Mouse (Mus musculus) neural tube, embryonic 12.5 days (tissue): ENCODE measurements at regions not wholly inside any gene's neighbourhood (a gene's known extent, or its start where the extent isn't known, plus 50 kb on each side); places are given as distances from the start of the nearest gene placed in this dataset.

ENCODE experiments used
- ATAC-seq: fragments of 200-750 bp; cut with Nextera tagmentation; 2 replicates; pipeline ENCODE4 v1.8.0; 2017; ENCODE audit warnings: low read depth, mild to moderate bottlenecking, moderate TSS enrichment, moderate library complexity; ENCODE audit not compliant: low FRiP score
- H3K27ac ChIP-seq: fragments of 300-500 bp; sonication (generic); 2 replicates; pipeline ENCODE4 v1.5.1; 2016
- H3K27me3 ChIP-seq: fragments of 300-500 bp; sonication (generic); replicated peaks from 2 replicates; pipeline ENCODE4 v1.6.1; 2016; ENCODE audit warnings: mild to moderate bottlenecking
- H3K36me3 ChIP-seq: fragments of 300-500 bp; sonication (generic); 2 replicates; pipeline ENCODE4 v1.6.1; 2016; ENCODE audit warnings: mild to moderate bottlenecking
- H3K4me1 ChIP-seq: fragments of 300-500 bp; sonication (generic); 2 replicates; pipeline ENCODE4 v1.6.1; 2016
- H3K4me2 ChIP-seq: fragments of 300-500 bp; sonication (generic); replicated peaks from 2 replicates; pipeline ENCODE4 v1.6.1; 2016; ENCODE audit warnings: mild to moderate bottlenecking
- H3K4me3 ChIP-seq: fragments of 300-500 bp; sonication (generic); 2 replicates; pipeline ENCODE4 v1.5.1; 2016
- H3K9ac ChIP-seq: fragments of 300-500 bp; sonication (generic); 2 replicates; pipeline ENCODE4 v1.6.1; 2016; ENCODE audit warnings: mild to moderate bottlenecking
- H3K9me3 ChIP-seq: fragments of 300-500 bp; sonication (generic); 2 replicates; pipeline ENCODE4 v1.6.1; 2016; ENCODE audit warnings: mild to moderate bottlenecking
- WGBS: fragments of 180-500 bp; shearing (Covaris S2); methylation state at CpG from one replicate; pipeline ENCODE4 v1.1.7; 2016; 5-methylcytosine and 5-hydroxymethylcytosine counted together

DNA sequence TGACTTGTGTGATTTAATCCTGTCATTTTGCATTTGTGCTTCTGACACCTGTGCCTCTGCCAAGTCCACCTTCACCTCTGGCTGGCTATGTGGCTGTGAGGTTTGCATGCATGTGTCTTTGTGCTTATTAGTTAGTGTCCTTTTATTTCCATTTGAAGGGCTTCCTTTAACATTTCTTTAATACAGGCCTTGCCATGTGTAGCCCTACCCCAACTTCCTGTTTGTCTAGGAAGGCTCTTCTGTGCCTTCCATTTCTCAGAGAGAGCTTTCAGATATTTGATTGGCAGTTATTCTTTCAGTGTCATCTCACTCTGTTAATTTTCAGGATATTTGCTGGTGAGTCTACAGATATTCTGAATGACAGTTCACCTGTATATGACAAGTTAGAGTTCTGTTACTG, 1302.0 kb upstream of the A1bg start:
- Histone ChIP-seq H3K9me3 (no peaks in the 10 kb centered on the region), H3K4me1 (no peaks in the 10 kb centered on the region), H3K27ac (no peak overlapping the region), H3K4me2 (no peak overlapping the region), H3K9ac (no peak overlapping the region), H3K36me3 (no peaks in the 10 kb centered on the region), H3K4me3 (no peak overlapping the region), H3K27me3 (no peaks in the 10 kb centered on the region)
- ATAC-seq = no peak

DNA sequence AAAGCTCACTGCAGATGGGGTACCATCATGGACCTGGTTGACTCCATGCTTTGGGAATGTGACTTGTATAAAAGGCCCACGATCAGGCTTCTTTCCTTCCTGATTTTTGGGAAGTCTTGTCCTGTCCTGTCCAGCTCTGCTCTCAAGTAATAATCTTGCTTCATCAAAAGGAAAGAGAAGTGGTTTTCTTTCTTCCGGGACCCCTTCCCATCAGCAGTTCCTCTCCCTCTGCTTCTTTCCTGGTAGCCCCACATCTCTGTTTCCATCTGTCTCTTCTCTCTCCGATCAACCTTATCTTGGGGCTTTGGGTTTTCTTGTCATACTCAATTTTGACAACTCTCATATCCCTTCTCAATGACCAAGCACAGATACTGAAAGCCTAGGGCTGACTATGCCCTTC, 1301.4 kb upstream of the A1bg start:
- H3K27me3 ChIP-seq = no peaks in the 10 kb centered on the region
- ATAC-seq = no peak
- no peak overlapping the region for H3K4me3 ChIP-seq
- H3K4me1 ChIP-seq = no peaks in the 10 kb centered on the region
- H3K4me2 ChIP-seq = no peak overlapping the region
- H3K27ac ChIP-seq = no peak overlapping the region
- H3K9me3 ChIP-seq = no peaks in the 10 kb centered on the region
- WGBS = 95% methylated on average over 3 of the region's 3 CpGs
- no peak overlapping the region for H3K9ac ChIP-seq
- no peaks in the 10 kb centered on the region for H3K36me3 ChIP-seq

- WGBS = 85% methylated on average over 6 of the region's 6 CpGs
These were observed 1300.5 kb upstream of the A1bg start for GRCm38 (mm10) chr15:62223156-62223840.

GRCm38 (mm10) chr15:62222731-62223130, 1299.9 kb upstream of the A1bg start:
- Histone ChIP-seq H3K4me1 (no peaks in the 10 kb centered on the region), H3K4me2 (no peak overlapping the region), H3K27me3 (no peaks in the 10 kb centered on the region), H3K36me3 (no peaks in the 10 kb centered on the region), H3K9me3 (no peaks in the 10 kb centered on the region), H3K9ac (no peak overlapping the region), H3K4me3 (no peak overlapping the region), H3K27ac (no peak overlapping the region)
- 88% methylated on average over 5 of the region's 5 CpGs for WGBS
- ATAC-seq = no peak

More at GRCm38 (mm10) chr15:62223156-62223840, 1300.5 kb upstream of the A1bg start:
- Histone ChIP-seq H3K4me1 (no peaks in the 10 kb centered on the region), H3K9me3 (no peaks in the 10 kb centered on the region), H3K9ac (no peak overlapping the region), H3K27me3 (no peaks in the 10 kb centered on the region), H3K36me3 (no peaks in the 10 kb centered on the region), H3K4me2 (no peak overlapping the region), H3K4me3 (no peak overlapping the region), H3K27ac (no peak overlapping the region)
- ATAC-seq = no peak

GRCm38 (mm10) chr15:62222201-62222600, 1299.4 kb upstream of the A1bg start:
- Histone ChIP-seq H3K9me3 (no peaks in the 10 kb centered on the region), H3K4me2 (no peak overlapping the region), H3K27ac (no peak overlapping the region), H3K4me3 (no peak overlapping the region), H3K36me3 (no peaks in the 10 kb centered on the region), H3K9ac (no peak overlapping the region), H3K4me1 (no peaks in the 10 kb centered on the region), H3K27me3 (no peaks in the 10 kb centered on the region)
- no peak for ATAC-seq
- 92% methylated on average over 6 of the region's 6 CpGs for WGBS

DNA sequence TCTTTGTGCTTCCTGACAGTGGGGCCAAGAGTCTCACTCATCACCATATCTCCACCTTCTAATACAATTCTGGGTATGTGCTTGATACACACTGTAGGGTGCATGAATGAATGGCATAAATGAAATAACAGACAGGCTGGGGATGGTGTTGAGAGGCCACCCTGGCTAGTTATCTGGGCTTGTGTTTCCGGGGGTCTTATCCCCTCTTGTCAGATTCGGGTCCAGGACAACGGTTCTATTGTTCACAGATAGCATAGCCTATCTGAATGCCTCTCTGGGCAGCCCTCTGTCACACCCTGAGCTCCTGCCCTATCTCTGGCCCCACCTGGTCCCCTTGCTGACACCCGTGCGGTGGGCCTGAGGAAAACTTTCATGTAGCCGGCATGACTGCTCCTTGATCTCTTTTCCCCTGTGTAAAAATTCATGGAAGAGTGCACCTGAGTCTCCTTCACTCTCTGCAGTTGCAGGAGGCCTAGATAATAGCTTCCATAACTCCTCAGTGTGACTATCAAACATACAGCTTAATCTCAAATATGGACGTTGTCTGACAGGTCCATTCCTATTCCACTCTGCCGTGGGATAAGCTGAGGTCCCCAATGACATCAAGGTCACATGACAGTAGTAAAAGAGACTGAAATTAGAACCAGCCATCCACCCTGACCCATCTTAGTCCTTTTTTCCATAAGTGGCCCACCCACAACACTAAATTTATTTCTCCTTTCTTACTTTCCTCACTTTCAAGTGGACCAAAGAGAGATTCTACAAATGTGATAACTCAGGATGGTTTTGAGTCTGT, 1298.4 kb upstream of the A1bg start:
- Histone ChIP-seq H3K9ac (no peak overlapping the region), H3K4me3 (no peak overlapping the region), H3K4me1 (no peaks in the 10 kb centered on the region), H3K4me2 (no peak overlapping the region), H3K36me3 (no peaks in the 10 kb centered on the region), H3K9me3 (no peaks in the 10 kb centered on the region), H3K27ac (no peak overlapping the region), H3K27me3 (no peaks in the 10 kb centered on the region)
- WGBS = 85% methylated on average over 8 of the region's 8 CpGs
- ATAC-seq = no peak

- H3K36me3 ChIP-seq = no peaks in the 10 kb centered on the region
- no peak overlapping the region for H3K4me2 ChIP-seq
- WGBS = 82% methylated on average over 3 of the region's 3 CpGs
- H3K27me3 ChIP-seq = no peaks in the 10 kb centered on the region
- no peak overlapping the region for H3K4me3 ChIP-seq
- H3K27ac ChIP-seq = no peak overlapping the region
- H3K9ac ChIP-seq = no peak overlapping the region
- no peaks in the 10 kb centered on the region for H3K4me1 ChIP-seq
- ATAC-seq = no peak
- no peaks in the 10 kb centered on the region for H3K9me3 ChIP-seq
These were observed 1297.8 kb upstream of the A1bg start for GRCm38 (mm10) chr15:62220620-62221019.

DNA sequence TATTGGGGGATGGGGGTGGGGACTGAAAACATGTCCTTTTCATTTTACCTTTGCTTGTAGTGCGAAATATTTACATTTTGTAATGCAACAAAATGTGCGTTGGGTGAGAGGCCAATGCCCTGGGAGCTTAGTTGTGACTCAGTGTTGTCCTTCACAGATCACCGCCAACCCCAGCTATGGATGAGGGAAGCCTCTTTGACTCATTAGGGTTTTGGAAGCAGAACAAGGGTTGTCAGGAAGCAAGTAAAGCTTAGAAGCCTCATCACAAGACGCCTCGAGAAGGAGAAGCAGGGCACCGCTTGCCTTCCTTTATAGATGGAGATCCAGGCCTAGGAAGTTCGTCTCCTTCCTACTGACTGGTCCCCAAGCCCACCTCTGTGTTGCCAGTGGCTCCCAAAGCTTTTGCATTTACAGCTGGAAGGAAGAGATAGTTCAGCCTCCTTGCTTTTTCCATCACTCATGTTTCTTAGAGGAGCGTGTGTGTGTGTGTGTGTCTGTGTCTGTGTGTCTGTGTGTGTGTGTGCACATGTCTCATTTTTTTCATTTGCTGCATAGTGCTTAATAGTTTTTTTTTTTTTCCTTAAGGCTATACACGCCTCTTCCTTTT, 1297.2 kb upstream of the A1bg start:
- no peaks in the 10 kb centered on the region for H3K27me3 ChIP-seq
- no peak overlapping the region for H3K9ac ChIP-seq
- H3K4me1 ChIP-seq = no peaks in the 10 kb centered on the region
- WGBS = 93% methylated on average over 9 of the region's 9 CpGs
- H3K27ac ChIP-seq = no peak overlapping the region
- ATAC-seq = no peak
- no peaks in the 10 kb centered on the region for H3K9me3 ChIP-seq
- H3K4me2 ChIP-seq = no peak overlapping the region
- H3K36me3 ChIP-seq = no peaks in the 10 kb centered on the region
- no peak overlapping the region for H3K4me3 ChIP-seq

DNA sequence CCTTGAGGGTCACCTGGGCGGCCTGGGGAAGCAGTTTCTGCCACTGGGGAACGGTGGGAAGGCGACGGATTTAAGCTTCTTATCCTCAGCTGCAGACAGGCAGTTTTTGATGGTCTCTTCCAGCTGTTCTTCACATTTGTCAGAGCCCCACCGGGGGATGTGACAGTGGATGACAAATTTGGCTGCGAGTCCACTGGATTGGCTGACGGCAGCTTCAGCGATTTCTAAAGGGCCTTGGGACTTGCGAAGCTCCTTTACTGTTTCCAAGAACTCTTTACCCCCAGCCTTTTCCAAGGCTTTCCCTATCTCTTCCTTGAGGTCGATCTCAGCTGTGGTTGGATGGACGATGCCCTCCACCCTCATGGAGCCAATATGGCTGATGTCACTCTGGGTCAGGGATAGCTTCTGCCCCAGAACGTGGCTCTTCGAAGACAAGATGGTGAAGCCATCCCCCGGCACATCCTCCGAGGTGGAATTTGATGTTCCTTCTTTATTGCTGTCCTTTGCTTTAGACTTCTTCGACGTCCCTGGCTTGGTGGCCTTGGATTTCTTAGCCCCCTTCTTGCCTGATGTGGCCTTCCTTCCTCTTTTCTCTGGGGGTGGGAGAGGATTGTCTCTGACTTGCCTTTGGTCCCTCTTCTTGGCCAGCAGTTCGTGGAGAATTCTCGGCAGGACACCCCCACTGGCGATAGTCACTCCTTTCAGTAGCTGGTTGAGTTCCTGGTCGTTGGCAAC, 1295.7 kb upstream of the A1bg start:
- no peak for ATAC-seq
- Histone ChIP-seq H3K9me3 (no peaks in the 10 kb centered on the region), H3K9ac (no peak overlapping the region), H3K27me3 (no peaks in the 10 kb centered on the region), H3K4me1 (no peaks in the 10 kb centered on the region), H3K4me3 (no peak overlapping the region), H3K4me2 (no peak overlapping the region), H3K36me3 (no peaks in the 10 kb centered on the region), H3K27ac (no peak overlapping the region)
- WGBS = 90% methylated on average over 21 of the region's 21 CpGs

GRCm38 (mm10) chr15:62216688-62217477, 1294.1 kb upstream of the A1bg start:
- ATAC-seq = no peak
- Histone ChIP-seq H3K27ac (no peak overlapping the region), H3K36me3 (no peaks in the 10 kb centered on the region), H3K9ac (no peak overlapping the region), H3K4me1 (no peaks in the 10 kb centered on the region), H3K4me2 (no peak overlapping the region), H3K9me3 (no peaks in the 10 kb centered on the region), H3K4me3 (no peak overlapping the region), H3K27me3 (no peaks in the 10 kb centered on the region)
- WGBS = 52% methylated on average over 8 of the region's 8 CpGs

DNA sequence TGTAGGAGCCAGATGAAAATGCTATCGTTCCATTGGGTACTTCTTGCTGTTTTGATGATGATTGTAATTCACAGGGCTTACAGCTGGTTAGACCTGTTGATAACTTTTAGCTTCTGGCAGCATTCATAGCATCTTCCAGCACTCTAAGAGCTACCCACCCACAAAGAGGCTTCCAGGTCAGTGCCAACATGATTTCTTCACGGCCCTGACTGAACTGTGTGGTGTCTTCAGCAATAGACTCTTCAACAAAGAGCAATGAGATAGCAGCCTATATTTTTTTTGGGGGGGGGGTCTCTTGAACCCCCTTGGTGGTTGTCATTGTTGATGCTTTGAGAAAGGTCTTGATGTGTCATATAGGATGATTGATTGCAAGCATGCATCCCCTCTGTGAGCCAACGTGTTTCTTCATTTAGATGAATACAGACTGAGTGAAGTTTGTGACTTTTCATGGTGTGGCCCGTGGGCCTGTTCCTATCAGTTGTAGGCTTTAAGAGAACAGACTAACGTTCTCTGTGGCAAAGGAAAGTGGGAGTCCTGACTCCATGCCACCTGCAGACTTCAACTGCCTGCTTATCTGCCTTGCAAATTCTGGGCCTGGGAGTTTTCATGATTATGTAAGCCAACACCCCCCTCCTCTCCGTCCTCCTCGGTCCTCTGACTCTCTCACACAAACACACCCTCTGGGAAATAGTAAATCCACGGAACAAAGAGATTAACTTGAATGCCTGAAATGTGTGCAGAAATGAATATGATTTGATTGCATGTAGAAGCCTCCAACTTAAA, 1293.0 kb upstream of the A1bg start:
- no peak overlapping the region for H3K4me2 ChIP-seq
- no peaks in the 10 kb centered on the region for H3K36me3 ChIP-seq
- H3K9ac ChIP-seq = no peak overlapping the region
- H3K4me1 ChIP-seq = no peaks in the 10 kb centered on the region
- H3K27ac ChIP-seq = no peak overlapping the region
- no peak for ATAC-seq
- no peaks in the 10 kb centered on the region for H3K27me3 ChIP-seq
- WGBS = 60% methylated on average over 8 of the region's 8 CpGs
- H3K9me3 ChIP-seq = no peaks in the 10 kb centered on the region
- H3K4me3 ChIP-seq = no peak overlapping the region
